Mouse (Mus musculus): ENCODE measurements around the gene Zfp704.
A peak's percentile ranks its signal among the peaks of the same experiment; 100 is the strongest.

Gene Zfp704

DNA sequence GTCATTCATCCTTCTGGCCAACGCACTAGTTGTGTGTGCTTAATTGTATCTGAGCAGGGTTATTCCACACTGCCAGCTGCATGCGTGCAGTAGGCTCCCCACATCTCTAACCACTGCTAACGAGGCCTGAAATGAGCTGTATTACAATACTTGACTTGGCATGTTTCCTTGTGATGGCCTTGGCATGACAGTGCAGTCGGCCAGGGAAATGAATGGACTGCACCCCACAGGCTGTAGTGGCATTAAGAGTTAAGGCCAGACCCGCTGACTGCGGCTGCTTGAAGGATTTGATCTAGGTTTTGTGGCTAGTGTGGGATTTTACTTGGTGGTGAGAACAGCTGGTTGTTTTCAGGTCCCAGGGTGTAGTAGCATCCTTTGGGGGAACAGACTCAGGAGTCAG lies 185.2 kb downstream of the Zfp704 start:
- no peak for DNase-seq (ENCODE audit: low read depth, low spot score)

DNA sequence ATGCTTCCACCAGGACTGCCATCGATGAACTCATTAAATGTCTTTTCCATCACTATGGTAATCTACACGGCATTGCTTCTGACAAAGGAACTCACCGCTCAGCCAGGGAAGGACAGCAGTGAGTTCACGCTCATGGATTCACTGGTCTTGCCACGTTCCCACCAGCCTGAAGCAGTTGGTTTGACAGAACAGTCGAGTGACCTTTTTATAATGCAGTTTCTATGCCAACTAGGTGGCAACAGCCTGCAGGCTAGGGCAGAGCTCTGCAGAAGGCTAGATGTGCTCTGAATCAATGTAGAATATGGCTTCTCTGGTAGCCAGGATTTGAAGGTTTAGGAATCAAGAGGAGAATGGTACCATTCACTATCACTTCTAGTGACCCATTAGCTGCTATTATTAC lies 186.2 kb downstream of the Zfp704 start:
- no peak for DNase-seq (ENCODE audit: low read depth, low spot score)

DNA sequence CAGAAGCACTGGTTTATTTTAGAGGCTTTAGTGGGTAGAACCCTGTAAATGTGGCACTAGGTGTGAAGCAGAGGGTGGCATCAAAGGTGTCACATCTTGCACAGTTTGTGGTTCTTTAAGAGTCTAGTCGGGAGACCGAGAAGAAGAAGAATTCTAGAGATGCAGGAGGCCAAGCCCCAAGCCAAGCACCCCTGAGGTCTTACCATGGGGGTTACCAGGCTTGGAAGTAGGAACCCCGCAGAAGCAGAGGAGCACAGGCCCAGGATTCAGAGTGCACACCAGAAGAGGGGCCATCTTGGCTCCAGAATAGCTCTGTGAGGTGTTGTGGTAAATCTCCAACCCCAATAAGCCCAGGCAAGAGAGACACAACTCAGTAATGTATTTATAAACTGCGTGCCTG lies 201.0 kb downstream of the Zfp704 start:
- no peak for DNase-seq (ENCODE audit: low read depth, low spot score)

DNA sequence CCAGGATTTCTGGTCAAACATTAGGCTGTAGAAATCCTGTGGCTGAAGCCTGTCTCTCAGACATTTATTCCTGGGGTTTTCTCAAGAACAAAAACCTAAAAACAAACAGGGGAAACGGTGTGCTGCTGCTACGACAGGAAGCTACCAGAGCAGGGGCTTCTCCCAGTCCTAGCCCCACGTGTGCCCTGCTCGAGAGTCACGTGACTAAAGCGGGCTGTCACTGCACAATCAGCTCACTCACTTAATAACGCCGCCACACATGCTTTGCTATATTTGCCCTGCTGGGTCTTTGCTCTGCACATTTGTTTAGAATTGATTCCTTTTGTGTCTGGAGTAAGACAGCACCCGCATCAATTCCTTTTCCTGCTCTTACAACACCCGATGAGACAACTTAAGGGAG lies 202.1 kb downstream of the Zfp704 start:
- no peak for DNase-seq (ENCODE audit: low read depth, low spot score)

DNA sequence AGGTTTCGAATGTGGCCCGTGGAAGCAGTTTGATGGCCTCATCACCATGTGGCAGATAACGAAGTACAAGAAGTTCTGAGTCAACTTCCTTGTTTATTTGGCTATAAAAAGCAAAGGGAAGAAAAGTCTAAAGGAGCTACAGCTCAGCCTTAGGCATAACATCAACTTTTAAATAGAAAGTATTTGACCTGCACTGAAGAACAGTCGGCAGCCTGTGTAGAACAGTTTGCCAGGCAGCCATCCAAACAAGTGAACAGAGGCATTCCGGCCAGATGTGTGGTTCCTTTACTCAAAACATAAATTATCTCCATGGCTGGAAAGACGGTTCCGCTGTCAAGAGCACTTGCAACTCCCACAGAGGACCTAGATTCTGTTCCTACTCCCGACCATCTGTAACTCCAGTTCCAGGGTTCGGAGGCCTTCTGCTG lies 202.8 kb downstream of the Zfp704 start:
- no peak for DNase-seq (ENCODE audit: low read depth, low spot score)

DNA sequence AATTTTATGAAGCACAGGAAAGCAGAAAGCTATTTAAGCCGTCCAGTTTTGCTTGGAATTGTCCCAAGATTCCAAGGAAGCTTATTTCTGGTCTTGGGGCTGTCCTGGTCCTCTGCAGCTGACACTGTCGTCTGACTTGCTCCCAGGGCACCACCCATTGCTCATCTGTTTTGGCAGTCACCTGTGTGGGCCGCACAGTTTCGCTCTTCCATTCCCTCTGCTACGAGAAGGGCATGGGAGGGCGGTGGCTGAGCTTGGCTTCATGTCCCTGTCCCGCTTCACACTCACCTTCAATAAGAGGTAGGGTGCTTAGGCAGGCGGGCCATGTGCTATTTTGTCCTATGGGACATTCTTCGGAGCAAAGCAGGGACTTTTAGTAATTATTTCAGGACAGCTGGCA lies 204.5 kb downstream of the Zfp704 start:
- no peak for DNase-seq (ENCODE audit: low read depth, low spot score)

DNA sequence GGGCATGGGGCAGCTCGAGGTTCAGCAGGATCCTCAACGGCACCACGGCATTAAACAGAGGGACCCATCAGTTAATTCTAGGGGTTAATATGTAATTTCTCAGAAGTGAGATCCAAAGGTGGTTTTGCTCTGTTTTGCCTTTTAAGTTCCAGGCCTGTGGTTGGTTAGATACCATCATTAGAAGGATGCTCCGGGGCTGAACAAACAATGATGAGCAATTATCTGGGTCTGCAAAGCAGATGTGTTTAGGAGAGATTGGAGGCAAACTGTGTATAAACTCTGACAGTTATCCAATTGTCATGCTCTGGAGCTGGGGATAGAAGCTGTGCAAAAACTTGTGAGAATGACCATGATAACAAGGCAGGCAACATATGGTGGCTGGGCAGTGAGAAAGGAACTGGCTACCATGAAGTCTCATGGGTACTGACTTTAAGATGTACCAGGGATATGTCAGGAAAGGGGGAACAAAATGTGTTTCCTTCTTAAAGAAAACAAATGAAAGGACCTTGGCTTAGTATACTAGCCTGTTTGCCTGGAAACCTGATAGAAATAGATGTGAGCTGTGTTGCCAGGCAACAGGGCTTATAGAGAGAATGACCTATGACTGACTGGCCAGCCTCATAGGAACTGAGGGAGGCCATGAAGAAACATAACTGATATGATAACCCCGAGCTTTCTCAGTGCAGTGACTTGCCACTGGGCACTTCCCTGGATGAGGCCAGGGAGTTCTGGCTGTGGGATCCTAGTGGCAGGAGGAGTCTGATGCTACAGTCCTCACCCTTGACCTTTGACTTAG lies 206.4 kb downstream of the Zfp704 start:
- DNase-seq (ENCODE audit: low read depth, low spot score), result no peak

DNA sequence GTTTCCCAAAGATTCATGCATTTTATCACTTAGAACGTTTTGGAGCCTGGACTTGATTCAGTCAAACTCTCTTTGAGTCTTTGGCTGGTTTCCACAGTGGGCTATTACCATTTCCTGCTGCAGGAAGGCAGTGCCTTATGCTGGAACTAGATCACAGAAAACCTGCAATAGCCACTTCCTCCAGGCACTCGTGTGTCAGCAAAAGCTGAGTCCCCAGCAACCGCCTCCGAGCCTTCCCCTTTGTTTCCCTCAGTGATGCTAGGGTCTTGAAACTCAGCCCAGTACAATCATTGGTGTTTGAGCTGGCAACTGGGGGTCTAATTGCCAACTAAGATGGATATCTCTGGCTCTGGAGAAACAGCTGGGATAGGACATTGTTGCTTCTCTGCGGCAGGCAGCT lies 207.0 kb downstream of the Zfp704 start:
- DNase-seq (ENCODE audit: low read depth, low spot score), result no peak

DNA sequence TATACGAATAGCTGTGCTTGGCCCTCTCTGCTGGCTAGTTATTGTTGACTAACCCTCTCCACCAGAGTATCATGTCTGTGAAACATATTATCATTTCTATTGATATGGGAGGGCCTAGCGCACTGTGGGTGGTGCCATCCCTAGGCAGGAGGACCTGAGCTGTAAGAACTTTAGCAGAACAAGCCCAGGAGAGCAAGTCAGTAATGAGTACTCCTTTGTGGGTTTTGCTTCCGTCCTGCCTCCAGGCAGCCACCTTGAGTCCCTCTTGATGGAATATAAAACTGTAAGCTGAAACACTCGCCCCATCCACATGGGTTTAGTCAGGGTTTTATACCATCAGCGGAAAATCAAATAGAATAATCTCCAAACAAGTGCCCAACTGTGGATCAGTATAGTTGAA lies 207.5 kb downstream of the Zfp704 start:
- no peak for DNase-seq (ENCODE audit: low read depth, low spot score)

DNA sequence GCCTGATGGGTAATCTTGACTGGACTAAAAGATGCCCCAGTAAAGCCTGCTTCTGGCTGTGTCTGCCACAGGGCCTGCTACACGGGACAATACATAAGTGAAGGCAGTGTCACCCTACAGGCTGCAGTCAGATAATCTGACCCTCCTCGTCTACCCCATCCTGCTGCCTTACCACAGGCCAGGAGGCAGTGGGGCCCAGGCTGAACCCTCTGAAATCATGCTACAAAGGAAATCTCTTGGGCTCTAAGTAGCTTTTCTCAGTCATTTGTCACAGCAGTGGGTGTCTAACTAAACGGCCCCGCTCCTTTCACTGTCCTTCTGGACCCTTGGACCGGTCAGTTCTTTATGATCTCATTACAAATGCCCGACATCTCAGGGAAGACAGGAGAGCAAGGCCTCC lies 208.2 kb downstream of the Zfp704 start:
- no peak for DNase-seq (ENCODE audit: low read depth, low spot score)

DNA sequence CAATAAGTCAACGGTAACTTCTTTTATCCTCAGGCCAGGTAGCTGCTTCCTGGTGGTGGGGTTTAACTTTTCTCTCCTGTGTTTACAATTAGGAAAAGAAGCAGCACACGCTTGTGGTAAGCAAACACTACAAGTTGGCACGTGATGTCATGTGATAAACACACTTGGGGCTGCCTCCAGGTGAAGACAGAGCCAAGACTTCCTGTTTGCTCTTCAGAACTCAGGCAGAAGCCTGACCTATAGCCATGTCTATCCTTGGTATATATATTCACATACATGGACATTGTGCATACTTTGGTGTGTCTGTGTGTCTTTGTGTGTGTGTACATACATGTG lies 209.0 kb downstream of the Zfp704 start:
- DNase-seq (ENCODE audit: low read depth, low spot score), result no peak

DNA sequence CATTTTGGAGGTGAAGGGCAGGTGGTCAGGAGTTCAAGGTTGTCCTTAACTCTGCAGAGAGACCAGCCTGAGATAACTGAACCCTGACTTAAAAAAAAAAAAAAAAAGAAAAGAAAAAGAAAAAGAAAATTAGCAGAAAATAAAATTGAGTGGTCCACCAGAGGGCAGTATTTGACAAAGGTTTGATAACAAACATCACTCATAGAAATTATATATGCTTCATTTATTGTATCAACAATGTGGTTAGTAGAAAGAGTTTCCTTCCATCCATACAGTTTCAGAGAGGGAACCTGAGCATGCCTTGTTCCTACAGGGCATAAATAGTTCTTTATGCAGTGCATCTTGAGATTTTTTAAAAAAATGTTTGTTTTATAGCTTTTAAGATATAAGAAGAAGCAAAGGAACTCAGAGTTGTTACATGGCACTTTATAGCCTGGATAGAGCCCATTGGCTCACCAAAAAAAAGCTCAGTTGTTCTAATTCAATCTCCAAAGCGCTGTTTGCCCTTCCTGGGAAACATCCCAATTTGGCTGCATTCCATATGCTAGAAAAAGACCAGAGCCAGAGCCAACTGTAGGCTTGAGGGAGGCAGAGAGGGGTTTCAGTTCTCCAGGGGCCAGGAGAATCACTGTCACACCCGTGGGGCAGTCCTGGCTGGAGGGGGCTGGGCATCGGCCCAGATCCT lies 209.5 kb downstream of the Zfp704 start:
- DNase-seq (ENCODE audit: low read depth, low spot score), result no peak

DNA sequence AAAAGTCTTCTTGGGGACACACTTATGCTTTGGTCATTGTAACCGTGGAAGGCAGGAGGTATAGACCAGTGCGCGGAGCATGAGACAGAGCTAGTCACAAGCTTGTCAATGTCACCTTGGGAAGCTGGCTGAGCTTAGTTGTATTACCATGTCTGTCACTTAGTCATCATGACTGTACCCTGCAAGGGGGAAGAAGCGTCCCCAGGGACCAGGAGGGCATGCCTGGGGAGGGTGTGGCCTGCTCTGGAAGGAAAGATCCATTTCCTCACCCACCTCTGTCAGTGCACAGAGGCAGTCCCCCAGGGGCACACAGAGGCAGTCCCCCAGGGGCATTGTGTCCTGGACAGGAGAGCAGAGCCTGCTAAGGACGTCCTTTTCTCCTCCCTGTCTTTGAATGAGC lies 211.6 kb downstream of the Zfp704 start:
- peak; percentile 9 for DNase-seq (ENCODE audit: low read depth, low spot score)
